Mouse (Mus musculus) liver, adult 2 months (tissue): ENCODE measurements around the gene Olfr1447.

ENCODE experiments used
- CTCF ChIP-seq: fragments of 200-500 bp; IDR thresholded peaks from 2 replicates; pipeline ENCODE4 v1.5.1; 2011; ENCODE audit warnings: low read depth, low read length, control low read depth
- POLR2A ChIP-seq: fragments of 200-500 bp; IDR thresholded peaks from 2 replicates; pipeline ENCODE4 v1.6.1; 2011; ENCODE audit warnings: low read length, control low read depth; ENCODE audit not compliant: insufficient read depth; ENCODE audit errors: extremely low read depth

GRCm38 (mm10) chr19:12903643-12904042 is at the start of gene Olfr1447:
- TF ChIP-seq POLR2A: no peak
- TF ChIP-seq CTCF: no peak
